Mouse (Mus musculus) MEL (cell line): ENCODE measurements around the gene Slc22a21.

Source experiments
- CTCF ChIP-seq, 3 experiments: IDR thresholded peaks in 2 of 3; conservative IDR thresholded peaks in 1 of 3; 2 replicates each; pipeline ENCODE4 v1.5.1; 2011 to 2012; ENCODE audit warnings: low read length in 3 of 3, low read depth in 2 of 3, mild to moderate bottlenecking in 2 of 3, improper control_type of control experiment in 1 of 3, inconsistent platforms in 1 of 3, mixed read lengths in 1 of 3, moderate library complexity in 1 of 3; ENCODE audit not compliant: control insufficient read depth in 1 of 3, insufficient read depth in 1 of 3, poor library complexity in 1 of 3, severe bottlenecking in 1 of 3
- HCFC1 ChIP-seq: IDR thresholded peaks from 2 replicates; pipeline ENCODE4 v1.6.1; 2012; ENCODE audit warnings: low read depth, mild to moderate bottlenecking, inconsistent platforms, low read length, improper control_type of control experiment, moderate library complexity
- POLR2A ChIP-seq, 2 experiments: IDR thresholded peaks; 2 replicates each; pipeline ENCODE4 v1.6.1; 2011 to 2012; ENCODE audit warnings: low read length in 2 of 2, mild to moderate bottlenecking in 2 of 2, control low read depth in 1 of 2, improper control_type of control experiment in 1 of 2, low read depth in 1 of 2, moderate library complexity in 1 of 2; ENCODE audit not compliant: control insufficient read depth in 1 of 2, insufficient read depth in 1 of 2, poor library complexity in 1 of 2
- RAD21 ChIP-seq: IDR thresholded peaks from 2 replicates; pipeline ENCODE4 v1.6.1; 2011; ENCODE audit warnings: mild to moderate bottlenecking, low read depth, low read length, improper control_type of control experiment
- SIN3A ChIP-seq: IDR thresholded peaks from 2 replicates; pipeline ENCODE4 v1.6.1; 2012; ENCODE audit warnings: low read length, improper control_type of control experiment, inconsistent platforms
- USF1 ChIP-seq: IDR thresholded peaks from 2 replicates; pipeline ENCODE4 v1.6.1; 2014; ENCODE audit warnings: low read depth, mild to moderate bottlenecking, inconsistent platforms, low read length, improper control_type of control experiment, moderate library complexity

GRCm38 (mm10) chr11:54002147-54002760, 22.1 kb upstream of the Slc22a21 start:
- TF ChIP-seq RAD21 = peak; percentile 89
- no peak for TF ChIP-seq USF1
- TF ChIP-seq HCFC1 = no peak
- no peak for TF ChIP-seq POLR2A (IDR thresholded peaks at IDR 0.05; ENCODE audit: control insufficient read depth in 1 of 2, insufficient read depth in 1 of 2, low read depth in 1 of 2, low read length in 2 of 2, poor library complexity in 1 of 2)
- TF ChIP-seq SIN3A = no peak; the same call in 1 of the 2 replicates
- TF ChIP-seq CTCF (IDR thresholded peaks at IDR 0.05 in 2 of 3, conservative IDR thresholded peaks at IDR 0.05 in 1 of 3; ENCODE audit: control insufficient read depth in 1 of 3, insufficient read depth in 1 of 3, low read depth in 2 of 3, low read length in 3 of 3, poor library complexity in 1 of 3, severe bottlenecking in 1 of 3) = peak; percentile 86 to 95 (median 94)
